In genomic region chr11:102770662-102771435, GRCm38 (mm10) we compare ENCODE assay signal across 10 mouse cellular contexts. TPM values are rescaled to one million over a fixed set of nuclear protein-coding genes. Genes with fewer than 3 reads are reported as not detected.
DNase-seq lines count a peak whose midpoint lies in the region; ATAC-seq and TF ChIP-seq lines count a peak whose summit lies in the region.
"Had no signal": no experiment of that assay in that cellular context is flagged by ENCODE, and none has a peak within 500 bp of the region (broad histone marks: within the 10 kb centered on the region; RNA-seq: fewer than 3 reads in every experiment).

No protein-coding gene starts in this region.

- no peaks in the 10 kb centered on the region for H3K4me1 ChIP-seq in lung, embryonic 14.5 days (ENCODE audit: insufficient read depth)
- H3K4me1 ChIP-seq in limb, embryonic 14.5 days (ENCODE audit: control insufficient read depth, insufficient read depth, low read length) = peaks cover 4% of the 10 kb centered on the region; the same call in 1 of the 2 replicates

- H3K9me3 ChIP-seq in lung, embryonic 14.5 days (ENCODE audit: low read depth, low read length) = no peaks in the 10 kb centered on the region
- H3K9me3 ChIP-seq in limb, embryonic 14.5 days (ENCODE audit: control insufficient read depth, low read length) = no peaks in the 10 kb centered on the region

- WGBS in lung, embryonic 14.5 days = 28% methylated on average over 15 of the region's 15 CpGs
- 19% methylated on average over 14 of the region's 15 CpGs for WGBS in limb, embryonic 14.5 days

- no peak overlapping the region for H3K4me2 ChIP-seq in lung, embryonic 14.5 days
- H3K4me2 ChIP-seq in limb, embryonic 14.5 days (replicated peaks; ENCODE audit: low read depth, low read length, severe bottlenecking) = no peak overlapping the region

- DNase-seq in heart, adult 11 months = peak; percentile 89
- DNase-seq in heart, adult 9 months (ENCODE audit: low spot score in 2 of 2) = no peak
- DNase-seq in lung, embryonic 14.5 days = no peak
- no peak for DNase-seq in lung, postnatal 10 days
- DNase-seq in cerebellum, adult 9-11 months = peak; percentile 64
- DNase-seq in limb, embryonic 14.5 days (ENCODE audit: low spot score) = no peak
- DNase-seq in thymus, postnatal 10 days (ENCODE audit: low spot score in 2 of 2) = no peak
- no peak for DNase-seq in left cerebral cortex, adult 8-10 months (ENCODE audit: low spot score in 2 of 2)
- DNase-seq: lung, postnatal 14 days; thymus, adult 18-20 months had no signal

- no peaks in the 10 kb centered on the region for H3K36me3 ChIP-seq in lung, embryonic 14.5 days (ENCODE audit: insufficient read depth)
- no peaks in the 10 kb centered on the region for H3K36me3 ChIP-seq in limb, embryonic 14.5 days (ENCODE audit: control insufficient read depth, insufficient read depth, low read length)

- no peak for TF ChIP-seq CTCF in lung, embryonic 14.5 days (IDR thresholded peaks at IDR 0.05; ENCODE audit: low read depth)

- no peak for TF ChIP-seq POLR2A in limb, embryonic 14.5 days (IDR thresholded peaks at IDR 0.05; ENCODE audit: borderline replicate concordance, extremely low read depth, insufficient read depth, insufficient read length)

- H3K9ac ChIP-seq in lung, embryonic 14.5 days = peak overlapping the region; percentile 8; the same call in 1 of the 2 replicates
- peak overlapping the region; percentile 16; the same call in 1 of the 2 replicates for H3K9ac ChIP-seq in limb, embryonic 14.5 days (ENCODE audit: low read depth, low read length, severe bottlenecking)

- ATAC-seq in lung, embryonic 14.5 days (ENCODE audit: insufficient read depth) = no peak
- no peak for ATAC-seq in limb, embryonic 14.5 days (ENCODE audit: low FRiP score, low read depth)

- peaks cover 3% of the 10 kb centered on the region; the same call in 1 of the 2 replicates for H3K27me3 ChIP-seq in lung, embryonic 14.5 days (ENCODE audit: insufficient read depth, low read length)
- H3K27me3 ChIP-seq in limb, embryonic 14.5 days (ENCODE audit: control insufficient read depth, insufficient read depth, low read length) = no peaks in the 10 kb centered on the region

- H3K27ac ChIP-seq in lung, embryonic 14.5 days (ENCODE audit: low read depth) = no peak overlapping the region
- H3K27ac ChIP-seq in limb, embryonic 14.5 days (replicated peaks; ENCODE audit: low read depth, low read length) = 0 out of 2 replicates have a peak overlapping the region, but pooled peaks have one; percentile 8

- no peak overlapping the region for H3K4me3 ChIP-seq in lung, embryonic 14.5 days (ENCODE audit: low read depth, low read length)
- no peak overlapping the region for H3K4me3 ChIP-seq in limb, embryonic 14.5 days (replicated peaks; ENCODE audit: low read length)

RNA-seq across cellular contexts. Expression of gene Adam11, which starts 9.6 kb away (rescaled TPM):
- 5.3 and 5.5 TPM in 2 replicates for polyA plus RNA-seq in lung, embryonic 14.5 days (2014; fragmentation: Nextera tagmentation; extraction: Ambion mirVana)
- polyA plus RNA-seq in limb, embryonic 14.5 days (2012; rRNA removed) = 21.0 and 23.8 TPM in 2 replicates
- 5.6 and 8.3 TPM in 2 replicates for polyA plus RNA-seq in limb, embryonic 14.5 days (2014; fragmentation: Nextera tagmentation; extraction: Ambion mirVana)
- total RNA-seq in left cerebral cortex, adult 8-10 months (2022) = 100 to 1,000 TPM; 117 to 126 (median 123) TPM

RNA-seq across cellular contexts. Expression of gene Gjc1, which starts 48.7 kb away (rescaled TPM):
- polyA plus RNA-seq in lung, embryonic 14.5 days (2014; fragmentation: Nextera tagmentation; extraction: Ambion mirVana) = 78.1 and 80.7 TPM in 2 replicates
- 76.6 and 80.0 TPM in 2 replicates for polyA plus RNA-seq in limb, embryonic 14.5 days (2012; rRNA removed)
- polyA plus RNA-seq in limb, embryonic 14.5 days (2014; fragmentation: Nextera tagmentation; extraction: Ambion mirVana) = 59.6 and 67.5 TPM in 2 replicates
- 1 to 10 TPM; 3.9 to 5.5 (median 5.2) TPM for total RNA-seq in left cerebral cortex, adult 8-10 months (2022)

Comparison
In these comparisons a context has a peak if more than half of its experiments do, and no peak if none do; other contexts are left out.
1. DNase-seq: peak in heart, adult 11 months (single experiment) and cerebellum, adult 9-11 months (single experiment); none in heart, adult 9 months (0 of 2), lung, embryonic 14.5 days (single experiment), lung, postnatal 10 days (single experiment), limb, embryonic 14.5 days (single experiment), thymus, postnatal 10 days (0 of 2) and left cerebral cortex, adult 8-10 months (0 of 2).